Mouse (Mus musculus): Measurements from ENCODE around the gene Tmem115. TPM values are rescaled to one million over a fixed set of nuclear protein-coding genes. Genes with fewer than 3 reads are reported as not detected.

Tmem115 gene
- polyA plus RNA-seq, 1 experiment, result 24.4 TPM

- Histone ChIP-seq H3K4me3 (replicated peaks) (peak overlapping the region; percentile 94), H3K9me3 (no peaks in the 10 kb centered on the region), H3K36me3 (replicated peaks; ENCODE audit: low read length) (peaks cover 67% of the 10 kb centered on the region), H3K4me1 (peaks cover 74% of the 10 kb centered on the region), H3K27me3 (replicated peaks) (no peaks in the 10 kb centered on the region)
- TF ChIP-seq FLI1 (IDR thresholded peaks at IDR 0.05; ENCODE audit: low read length) (no peak), GATA1 (IDR thresholded peaks at IDR 0.05; ENCODE audit: borderline replicate concordance, low read length) (no peak)
These were observed 7.3 kb downstream of the Tmem115 start for GRCm38 (mm10) chr9:107541005-107541404.

DNA sequence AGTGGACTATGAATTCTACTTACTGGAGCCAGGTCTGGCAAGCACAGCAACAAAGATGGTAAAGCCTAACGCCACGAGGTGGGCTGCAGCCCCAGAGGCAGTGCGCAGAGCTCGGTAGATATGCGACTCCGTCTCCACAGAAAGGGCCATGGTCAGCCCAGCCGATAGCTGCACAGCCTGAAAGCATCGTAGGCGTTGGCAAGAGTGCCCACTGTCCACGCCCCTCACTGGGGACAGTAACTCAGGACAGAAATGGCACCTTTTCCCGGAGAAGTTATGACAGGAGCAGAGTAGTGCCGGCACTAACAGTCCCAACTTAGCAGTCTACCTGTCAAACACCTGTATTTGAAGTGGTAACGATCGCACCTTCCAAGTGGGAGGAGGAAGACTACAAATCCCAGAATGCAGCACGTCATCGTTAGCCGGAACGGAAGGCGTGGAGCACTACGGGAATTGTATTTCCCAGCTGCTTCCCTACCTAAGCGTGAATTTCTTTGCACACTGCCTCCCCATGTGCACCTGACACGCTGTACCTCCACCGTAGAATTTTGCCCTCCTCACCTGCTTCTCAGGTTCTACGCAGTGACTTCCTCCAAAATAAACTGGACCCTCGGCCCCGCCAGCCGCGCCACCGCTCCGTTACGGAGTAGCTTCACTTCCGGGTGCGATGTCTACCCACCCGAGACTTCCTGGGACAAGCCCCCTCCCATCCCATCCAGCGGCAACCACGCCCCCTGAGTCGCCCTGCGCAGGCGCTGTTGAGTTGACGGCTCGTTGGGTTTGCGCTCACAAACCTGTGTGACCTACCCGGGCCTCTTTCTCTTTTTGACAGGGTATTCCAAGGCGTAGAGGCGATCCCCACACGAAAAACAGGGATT lies 8.0 kb downstream of the Tmem115 start, which contains the start of the genes Cyb561d2 and Nprl2:
Gene Cyb561d2, minus strand, starts transcription at position 720 of the 878 bp plus-strand sequence.
Gene Nprl2, plus strand, starts transcription at position 753 of the 878 bp plus-strand sequence.
- H3K4me3 ChIP-seq (replicated peaks), result peak within 1 kb of the TSS; percentile 94
- TF ChIP-seq GATA1 (IDR thresholded peaks at IDR 0.05; ENCODE audit: borderline replicate concordance, low read length) (no peak), FLI1 (IDR thresholded peaks at IDR 0.05; ENCODE audit: low read length) (0 out of 2 replicates have a peak, but pooled peaks have one; percentile 37)
- peaks cover 67% of the 10 kb centered on the region for H3K36me3 ChIP-seq (replicated peaks; ENCODE audit: low read length)
- no peaks in the 10 kb centered on the region for H3K9me3 ChIP-seq
- H3K27me3 ChIP-seq (replicated peaks), result no peaks in the 10 kb centered on the region
- H3K4me1 ChIP-seq, result peaks cover 74% of the 10 kb centered on the region

DNA sequence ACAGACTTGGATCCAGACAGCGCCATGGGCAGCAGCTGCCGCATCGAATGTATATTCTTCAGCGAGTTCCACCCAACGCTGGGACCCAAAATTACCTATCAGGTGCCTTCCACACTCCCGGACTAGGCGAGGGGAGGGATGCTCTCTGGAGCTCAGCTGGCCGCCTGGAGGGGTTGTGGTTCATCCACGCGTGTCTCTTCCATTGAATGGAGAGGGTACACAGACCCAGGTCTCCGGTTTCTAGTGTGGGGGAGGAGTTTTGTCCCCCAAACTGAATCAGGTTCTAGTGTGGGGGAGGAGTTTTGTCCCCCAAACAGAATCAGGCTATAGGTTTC lies 8.6 kb downstream of the Tmem115 start:
- Histone ChIP-seq H3K4me3 (replicated peaks) (peak overlapping the region; percentile 94), H3K27me3 (replicated peaks) (no peaks in the 10 kb centered on the region), H3K9me3 (no peaks in the 10 kb centered on the region), H3K4me1 (peaks cover 74% of the 10 kb centered on the region), H3K36me3 (replicated peaks; ENCODE audit: low read length) (peaks cover 61% of the 10 kb centered on the region)
- TF ChIP-seq GATA1 (IDR thresholded peaks at IDR 0.05; ENCODE audit: borderline replicate concordance, low read length) (no peak), FLI1 (IDR thresholded peaks at IDR 0.05; ENCODE audit: low read length) (no peak)

DNA sequence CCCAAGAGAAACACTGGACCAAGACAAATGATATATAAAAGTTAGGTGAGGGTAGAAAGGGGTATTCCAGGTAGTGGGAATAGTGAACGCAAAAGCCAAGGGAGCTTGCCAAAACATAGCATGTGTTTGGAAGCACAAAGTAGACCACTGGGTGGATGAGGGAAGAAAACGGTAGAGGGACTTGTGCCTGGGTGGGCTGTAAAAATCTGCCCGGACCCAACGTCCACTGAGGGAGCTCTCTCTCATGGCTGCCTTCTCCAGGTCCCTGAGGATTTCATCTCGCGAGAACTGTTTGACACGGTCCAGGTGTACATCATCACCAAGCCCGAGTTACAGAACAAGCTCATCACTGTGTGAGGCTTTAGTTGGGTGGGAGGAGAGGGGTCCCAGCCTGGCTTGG lies 9.0 kb downstream of the Tmem115 start:
- H3K36me3 ChIP-seq (replicated peaks; ENCODE audit: low read length), result peaks cover 57% of the 10 kb centered on the region
- TF ChIP-seq FLI1 (IDR thresholded peaks at IDR 0.05; ENCODE audit: low read length) (no peak), GATA1 (IDR thresholded peaks at IDR 0.05; ENCODE audit: borderline replicate concordance, low read length) (no peak)
- H3K27me3 ChIP-seq (replicated peaks), result no peaks in the 10 kb centered on the region
- no peaks in the 10 kb centered on the region for H3K9me3 ChIP-seq
- H3K4me1 ChIP-seq, result peaks cover 74% of the 10 kb centered on the region
- H3K4me3 ChIP-seq (replicated peaks), result peak overlapping the region; percentile 94

- no peak for TF ChIP-seq GATA1 (IDR thresholded peaks at IDR 0.05; ENCODE audit: borderline replicate concordance, low read length)
- TF ChIP-seq FLI1 (IDR thresholded peaks at IDR 0.05; ENCODE audit: low read length), result no peak
- no peaks in the 10 kb centered on the region for H3K27me3 ChIP-seq (replicated peaks)
- H3K9me3 ChIP-seq, result no peaks in the 10 kb centered on the region
- no peak overlapping the region for H3K4me3 ChIP-seq (replicated peaks)
- H3K36me3 ChIP-seq (replicated peaks; ENCODE audit: low read length), result peaks cover 51% of the 10 kb centered on the region
- H3K4me1 ChIP-seq, result peaks cover 74% of the 10 kb centered on the region
These were observed 9.6 kb downstream of the Tmem115 start for GRCm38 (mm10) chr9:107543299-107543698.

DNA sequence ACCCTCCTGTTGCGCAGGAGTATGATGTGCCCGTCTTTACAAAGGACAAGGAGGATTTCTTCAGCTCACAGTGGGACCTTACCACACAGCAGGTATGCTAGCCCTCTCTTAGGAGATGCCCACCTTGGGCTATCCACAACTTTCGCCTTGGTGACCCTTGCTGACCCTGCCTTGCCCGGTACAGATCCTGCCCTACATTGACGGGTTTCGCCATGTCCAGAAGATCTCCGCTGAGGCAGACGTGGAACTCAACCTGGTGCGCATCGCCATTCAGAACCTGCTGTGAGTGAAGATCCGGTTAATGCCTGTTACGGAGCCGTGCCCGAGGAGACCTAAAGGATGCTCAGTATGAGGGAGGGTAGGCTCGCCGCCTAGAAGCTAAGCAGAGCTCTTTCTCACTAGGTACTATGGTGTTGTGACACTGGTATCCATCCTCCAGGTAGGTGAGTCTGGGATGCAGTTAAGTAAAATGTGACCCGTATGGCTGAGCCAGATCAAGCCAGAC lies 10.5 kb downstream of the Tmem115 start:
- Histone ChIP-seq H3K27me3 (replicated peaks) (peaks cover 3% of the 10 kb centered on the region), H3K36me3 (replicated peaks; ENCODE audit: low read length) (peaks cover 42% of the 10 kb centered on the region), H3K4me3 (replicated peaks) (no peak overlapping the region), H3K9me3 (no peaks in the 10 kb centered on the region), H3K4me1 (peaks cover 78% of the 10 kb centered on the region)
- no peak for TF ChIP-seq GATA1 (IDR thresholded peaks at IDR 0.05; ENCODE audit: borderline replicate concordance, low read length)
- TF ChIP-seq FLI1 (IDR thresholded peaks at IDR 0.05; ENCODE audit: low read length), result no peak

DNA sequence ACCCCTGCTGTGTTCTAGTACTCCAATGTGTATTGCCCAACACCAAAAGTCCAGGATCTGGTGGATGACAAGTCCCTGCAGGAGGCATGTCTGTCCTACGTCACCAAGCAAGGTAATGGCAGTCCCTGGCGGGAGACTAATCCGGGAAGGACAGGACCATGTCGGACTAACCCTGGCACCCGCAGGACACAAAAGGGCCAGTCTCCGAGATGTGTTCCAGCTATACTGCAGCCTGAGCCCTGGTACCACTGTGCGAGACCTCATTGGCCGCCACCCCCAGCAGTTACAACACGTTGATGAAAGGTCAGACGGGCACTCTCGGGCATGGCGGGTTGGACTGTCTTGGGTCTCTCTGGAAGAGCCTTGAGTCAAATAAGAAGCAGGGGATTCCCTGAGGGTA lies 11.0 kb downstream of the Tmem115 start:
- no peaks in the 10 kb centered on the region for H3K9me3 ChIP-seq
- TF ChIP-seq GATA1 (IDR thresholded peaks at IDR 0.05; ENCODE audit: borderline replicate concordance, low read length) (no peak), FLI1 (IDR thresholded peaks at IDR 0.05; ENCODE audit: low read length) (no peak)
- peaks cover 8% of the 10 kb centered on the region for H3K27me3 ChIP-seq (replicated peaks)
- H3K36me3 ChIP-seq (replicated peaks; ENCODE audit: low read length), result peaks cover 37% of the 10 kb centered on the region
- no peak overlapping the region for H3K4me3 ChIP-seq (replicated peaks)
- H3K4me1 ChIP-seq, result peaks cover 80% of the 10 kb centered on the region

GRCm38 (mm10) chr9:107545199-107545598 lies 11.5 kb downstream of the Tmem115 start:
- no peak for TF ChIP-seq FLI1 (IDR thresholded peaks at IDR 0.05; ENCODE audit: low read length)
- no peak for TF ChIP-seq GATA1 (IDR thresholded peaks at IDR 0.05; ENCODE audit: borderline replicate concordance, low read length)
- H3K36me3 ChIP-seq (replicated peaks; ENCODE audit: low read length), result peaks cover 32% of the 10 kb centered on the region
- H3K4me1 ChIP-seq, result peaks cover 79% of the 10 kb centered on the region
- peaks cover 8% of the 10 kb centered on the region for H3K27me3 ChIP-seq (replicated peaks)
- peak overlapping the region; percentile 40 for H3K4me3 ChIP-seq (replicated peaks)
- H3K9me3 ChIP-seq, result no peaks in the 10 kb centered on the region

GRCm38 (mm10) chr9:107545602-107546001 lies 11.9 kb downstream of the Tmem115 start:
- Histone ChIP-seq H3K4me3 (replicated peaks) (peak overlapping the region; percentile 40), H3K9me3 (no peaks in the 10 kb centered on the region), H3K27me3 (replicated peaks) (peaks cover 8% of the 10 kb centered on the region), H3K36me3 (replicated peaks; ENCODE audit: low read length) (peaks cover 28% of the 10 kb centered on the region), H3K4me1 (peaks cover 79% of the 10 kb centered on the region)
- no peak for TF ChIP-seq FLI1 (IDR thresholded peaks at IDR 0.05; ENCODE audit: low read length)

- Histone ChIP-seq H3K36me3 (replicated peaks; ENCODE audit: low read length) (peaks cover 28% of the 10 kb centered on the region), H3K27me3 (replicated peaks) (peaks cover 8% of the 10 kb centered on the region), H3K4me1 (peaks cover 82% of the 10 kb centered on the region), H3K9me3 (no peaks in the 10 kb centered on the region), H3K4me3 (replicated peaks) (peak within 1 kb of the TSS; percentile 85)
- TF ChIP-seq FLI1 (IDR thresholded peaks at IDR 0.05; ENCODE audit: low read length) (no peak), GATA1 (IDR thresholded peaks at IDR 0.05; ENCODE audit: borderline replicate concordance, low read length) (no peak)
These were observed 13.3 kb downstream of the Tmem115 start, which contains the start of gene Zmynd10 for GRCm38 (mm10) chr9:107547026-107547425. Gene Zmynd10 (plus strand): TSS chr9:107547298.

Measured in megakaryocyte, embryonic 14.5 days (primary cell).